Mouse (Mus musculus): ENCODE results near the gene Dusp11.
"Not testable (repeated sequence)": the region's sequence is repeated elsewhere in the genome, so short reads cannot be mapped to it uniquely, and the experiment has no call there.

The Dusp11 gene

GRCm38 (mm10) chr6:85961101-85962091 is at the start of gene Dusp11:
Gene Dusp11 (minus strand): TSS chr6:85961667.
- DNase-seq = peak; percentile 93

GRCm38 (mm10) chr6:86009980-86010379 is 48.5 kb upstream of the Dusp11 start:
- DNase-seq = peak; percentile 41

- DNase-seq = peak; percentile 73
Measured at GRCm38 (mm10) chr6:86004271-86005148, 43.0 kb upstream of the Dusp11 start.

- DNase-seq = no peak
Measured at GRCm38 (mm10) chr6:86003405-86003925, 42.0 kb upstream of the Dusp11 start.

- not testable (repeated sequence) for DNase-seq
Measured at GRCm38 (mm10) chr6:85990774-85991173, 29.3 kb upstream of the Dusp11 start.

GRCm38 (mm10) chr6:85989570-85989969 is 28.1 kb upstream of the Dusp11 start:
- DNase-seq = not testable (repeated sequence)

- DNase-seq = no peak
Measured at GRCm38 (mm10) chr6:85984351-85984750, 22.9 kb upstream of the Dusp11 start.

- not testable (repeated sequence) for DNase-seq
Measured at GRCm38 (mm10) chr6:85978736-85979135, 17.3 kb upstream of the Dusp11 start.

GRCm38 (mm10) chr6:85976242-85976641 is 14.8 kb upstream of the Dusp11 start:
- no peak for DNase-seq

GRCm38 (mm10) chr6:85975761-85976160 is 14.3 kb upstream of the Dusp11 start:
- DNase-seq = no peak

- DNase-seq = no peak
Measured at GRCm38 (mm10) chr6:85974941-85975617, 13.6 kb upstream of the Dusp11 start.

- no peak for DNase-seq
Measured at GRCm38 (mm10) chr6:85973336-85973735, 11.9 kb upstream of the Dusp11 start.

GRCm38 (mm10) chr6:85972699-85973098 is 11.2 kb upstream of the Dusp11 start:
- no peak for DNase-seq

GRCm38 (mm10) chr6:85969889-85970288 is 8.4 kb upstream of the Dusp11 start:
- DNase-seq = no peak

- no peak for DNase-seq
Measured at GRCm38 (mm10) chr6:85966686-85967085, 5.2 kb upstream of the Dusp11 start.

- not testable (repeated sequence) for DNase-seq
Measured at GRCm38 (mm10) chr6:85966081-85966480, 4.6 kb upstream of the Dusp11 start.

GRCm38 (mm10) chr6:85957581-85957980 is 3.9 kb downstream of the Dusp11 start:
- DNase-seq = no peak

- no peak for DNase-seq
Measured at GRCm38 (mm10) chr6:85948549-85948948, 12.9 kb downstream of the Dusp11 start.

GRCm38 (mm10) chr6:85942469-85942868 is 19.0 kb downstream of the Dusp11 start:
- no peak for DNase-seq

GRCm38 (mm10) chr6:85938701-85939100 is 22.8 kb downstream of the Dusp11 start:
- DNase-seq = no peak

GRCm38 (mm10) chr6:85936508-85937465 is 24.7 kb downstream of the Dusp11 start:
- peak; percentile 87 for DNase-seq
